Mouse (Mus musculus) monocyte, adult 5-6 weeks (primary cell): ENCODE measurements around the gene Vegfa. TPM values are rescaled to one million over a fixed set of nuclear protein-coding genes. Genes with fewer than 3 reads are reported as not detected.
"Not testable (repeated sequence)": the region's sequence is repeated elsewhere in the genome, so short reads cannot be mapped to it uniquely, and the experiment has no call there.

Source experiments
- ATAC-seq: fragments of 153-309, 156-312 bp; replicated peaks from 2 replicates; pipeline ENCODE4 v1.8.0; 2017; ENCODE audit warnings: mild to moderate bottlenecking; ENCODE audit not compliant: low TSS enrichment, insufficient number of reproducible peaks, severe bottlenecking, poor library complexity, low FRiP score
- total RNA-seq: library from RNA; stranded (forward); fragments of 200-1000, 200-491, 200-594 nt; gene quantifications from 3 replicates; pipeline ENCODE4 v1.2.3, GENCODE M21; 2017

Vegfa gene
- total RNA-seq, 1 experiment from 2014 or later, result 24.3 TPM

- ATAC-seq, result 0 out of 2 replicates have a peak, but pooled peaks have one; percentile 40
Observed at GRCm38 (mm10) chr17:46013549-46013948, 18.6 kb downstream of the Vegfa start.

GRCm38 (mm10) chr17:46012211-46012610, 20.0 kb downstream of the Vegfa start:
- no peak for ATAC-seq

DNA sequence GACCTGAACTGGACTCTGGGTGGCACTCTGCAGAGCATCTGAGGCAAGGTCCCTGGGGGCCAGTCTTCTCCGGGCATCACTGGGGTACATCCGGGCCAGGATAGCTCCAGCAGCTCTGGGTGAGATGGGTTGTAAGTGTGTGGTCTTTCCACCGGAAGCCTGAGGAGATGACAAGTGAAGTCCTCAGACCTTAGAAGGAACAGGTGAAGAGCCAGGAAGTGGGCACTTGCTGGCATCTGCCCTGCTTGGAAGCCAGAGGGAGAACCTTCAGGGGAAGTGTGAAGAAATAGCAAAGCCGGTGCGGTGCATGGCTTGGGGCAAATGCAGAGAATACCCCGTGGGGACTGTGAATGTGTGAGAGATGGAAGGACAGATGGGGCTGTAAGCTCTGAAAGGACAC, 21.7 kb downstream of the Vegfa start:
- ATAC-seq, result no peak

GRCm38 (mm10) chr17:46009182-46009581, 23.0 kb downstream of the Vegfa start:
- ATAC-seq, result no peak

DNA sequence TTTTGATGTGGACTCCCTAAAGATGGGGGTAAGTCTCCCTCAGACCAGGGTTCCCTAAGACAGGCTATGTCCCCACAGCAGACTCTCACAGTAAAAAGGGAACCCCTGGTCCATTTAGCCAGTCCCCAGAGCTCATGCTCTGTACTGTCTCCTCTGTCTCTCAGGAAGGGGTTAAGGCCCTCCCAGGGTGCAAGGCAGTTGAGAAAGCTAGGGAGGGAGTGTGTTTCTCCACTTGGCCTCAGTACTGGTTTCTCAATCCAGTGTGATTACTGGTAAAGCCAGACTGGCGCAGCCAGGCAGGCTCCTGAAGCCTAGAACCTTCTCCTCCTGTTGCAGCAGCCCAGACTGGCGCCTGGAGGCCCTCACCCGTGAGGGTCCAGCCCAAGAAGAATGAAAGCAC, 26.7 kb downstream of the Vegfa start:
- ATAC-seq, result no peak

- no peak for ATAC-seq
Observed at GRCm38 (mm10) chr17:46004482-46004881, 27.7 kb downstream of the Vegfa start.

- ATAC-seq, result no peak
Observed at GRCm38 (mm10) chr17:46003717-46004481, 28.3 kb downstream of the Vegfa start.

DNA sequence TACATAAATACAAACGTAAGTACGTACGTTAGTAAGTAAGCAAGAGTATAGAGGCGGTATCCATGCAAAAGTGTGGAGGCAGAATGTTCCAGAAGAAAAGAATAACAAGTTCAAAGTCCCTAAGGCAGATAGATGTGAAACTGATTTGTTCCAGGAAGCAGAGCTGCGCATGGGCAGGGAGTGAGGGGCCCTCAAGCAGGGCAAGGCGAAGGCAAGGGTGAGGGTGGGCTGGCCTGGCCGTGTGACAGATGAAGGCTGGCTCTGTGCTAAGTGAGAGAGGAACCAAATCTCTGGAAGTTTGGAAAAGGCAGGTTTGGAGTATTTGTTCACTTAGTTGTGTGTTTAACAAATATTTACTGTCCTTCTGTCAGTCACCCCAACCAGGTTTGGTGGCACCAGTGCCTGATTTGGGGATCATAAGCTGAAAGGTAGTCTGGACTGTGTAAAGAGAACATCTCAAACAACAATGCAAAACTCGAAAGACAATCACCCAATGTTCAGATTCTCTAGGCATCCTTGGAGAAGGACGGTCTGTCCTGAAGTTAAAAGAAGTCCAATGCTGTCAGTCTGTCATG, 32.7 kb downstream of the Vegfa start:
- no peak for ATAC-seq

GRCm38 (mm10) chr17:45998363-45998762, 33.8 kb downstream of the Vegfa start:
- no peak for ATAC-seq

GRCm38 (mm10) chr17:45996921-45997444, 35.2 kb downstream of the Vegfa start:
- no peak for ATAC-seq

DNA sequence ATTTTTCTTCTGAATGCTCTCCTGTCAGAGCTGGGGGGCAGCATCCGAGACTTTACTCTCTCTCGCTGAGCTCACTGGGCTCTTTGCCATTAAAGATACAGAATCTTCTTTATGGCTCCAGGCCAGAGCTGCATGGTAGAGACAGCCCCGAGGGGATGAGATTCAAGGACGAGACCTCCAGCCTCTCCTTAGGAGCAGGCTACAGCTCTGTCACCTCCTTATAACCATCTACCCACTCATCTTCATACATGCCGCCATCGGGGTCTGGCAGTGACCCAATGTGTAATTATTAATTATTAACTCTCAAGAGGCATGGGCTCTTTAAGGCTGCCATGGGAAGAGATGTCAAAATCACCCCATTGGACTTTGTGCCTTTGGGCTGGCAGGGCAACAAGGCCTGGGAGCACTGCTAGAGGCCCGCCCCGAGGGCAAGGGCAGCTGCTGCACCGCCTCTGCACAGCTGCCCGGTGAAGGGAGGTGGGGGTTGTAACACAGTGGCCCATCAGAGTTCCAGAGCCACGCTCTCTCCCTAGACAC, 37.8 kb downstream of the Vegfa start:
- no peak for ATAC-seq

DNA sequence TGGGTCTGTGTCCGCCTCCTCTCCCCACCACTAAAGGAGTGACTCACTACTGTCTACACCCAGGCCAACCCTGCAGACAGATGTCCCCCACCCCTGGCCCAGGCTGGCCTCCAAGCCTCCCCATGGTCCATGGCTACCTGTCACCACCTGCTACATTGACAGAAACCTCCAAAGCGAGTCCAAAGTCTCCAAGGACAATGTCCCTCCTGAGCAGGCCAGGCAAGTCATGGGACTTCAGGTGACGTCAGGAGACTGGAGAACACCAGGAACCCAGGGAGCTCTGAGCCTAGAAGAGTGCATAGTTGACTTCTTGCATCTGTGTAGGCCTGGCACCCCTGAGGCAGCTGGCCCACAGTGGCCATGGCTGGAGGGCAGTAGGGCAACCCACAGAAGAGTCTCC, 45.3 kb downstream of the Vegfa start:
- no peak for ATAC-seq

- ATAC-seq, result no peak
Observed at GRCm38 (mm10) chr17:45986374-45986773, 45.8 kb downstream of the Vegfa start.

DNA sequence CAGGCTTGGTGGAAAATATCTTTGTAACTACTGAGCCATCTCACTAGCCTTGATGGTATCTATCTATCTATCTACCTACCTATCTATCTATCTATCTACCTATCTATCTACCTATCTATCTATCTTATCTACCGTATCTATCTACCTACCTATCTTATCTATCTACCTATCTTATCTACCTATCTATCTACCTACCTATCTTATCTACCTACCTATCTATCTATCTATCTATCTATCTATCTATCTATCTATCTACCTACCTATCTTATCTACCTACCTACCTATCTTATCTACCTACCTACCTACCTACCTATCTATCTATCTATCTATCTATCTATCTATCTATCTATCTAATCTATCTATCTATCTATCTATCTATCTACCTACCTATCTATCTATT, 49.0 kb downstream of the Vegfa start:
- not testable (repeated sequence) for ATAC-seq

GRCm38 (mm10) chr17:45981841-45982240, 50.3 kb downstream of the Vegfa start:
- ATAC-seq, result no peak

DNA sequence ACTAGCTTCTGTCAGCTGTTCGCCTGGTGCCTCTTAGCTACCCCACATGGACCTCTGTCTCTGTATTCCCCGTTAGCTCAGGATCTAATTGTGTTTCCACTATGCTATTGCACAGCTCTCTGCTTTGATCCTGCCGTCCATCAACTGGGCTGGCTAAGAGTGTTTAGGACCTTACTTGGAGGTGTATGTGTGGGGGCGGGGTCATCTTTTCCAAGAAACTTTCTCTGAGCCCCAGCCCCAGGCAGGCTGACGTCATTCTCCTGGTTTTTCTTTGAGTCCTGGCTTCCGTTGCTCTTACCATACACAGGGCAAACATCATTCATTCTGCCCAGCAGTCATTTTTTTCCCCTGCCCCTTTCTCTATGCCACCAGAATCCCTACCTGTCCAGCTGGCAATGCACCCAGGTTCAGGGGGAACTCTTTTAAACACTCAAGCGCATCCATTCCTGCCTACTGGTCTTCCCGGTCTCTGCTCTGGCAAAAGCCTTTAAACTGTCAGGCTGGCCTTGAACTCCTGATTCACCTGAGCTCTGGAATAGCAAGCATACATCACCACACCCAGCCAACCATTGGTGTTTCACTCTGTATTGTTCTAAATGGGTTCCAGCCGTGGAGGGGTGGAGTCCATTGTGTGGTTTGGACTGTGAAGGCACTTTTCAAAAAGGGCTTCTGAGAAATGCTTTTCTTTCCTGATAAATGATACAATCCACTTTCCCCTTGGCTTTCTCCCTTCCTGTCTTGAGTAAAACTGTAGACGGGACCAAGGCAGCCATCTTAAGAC, 53.0 kb downstream of the Vegfa start:
- no peak for ATAC-seq

GRCm38 (mm10) chr17:45974461-45974860, 57.7 kb downstream of the Vegfa start:
- no peak for ATAC-seq

DNA sequence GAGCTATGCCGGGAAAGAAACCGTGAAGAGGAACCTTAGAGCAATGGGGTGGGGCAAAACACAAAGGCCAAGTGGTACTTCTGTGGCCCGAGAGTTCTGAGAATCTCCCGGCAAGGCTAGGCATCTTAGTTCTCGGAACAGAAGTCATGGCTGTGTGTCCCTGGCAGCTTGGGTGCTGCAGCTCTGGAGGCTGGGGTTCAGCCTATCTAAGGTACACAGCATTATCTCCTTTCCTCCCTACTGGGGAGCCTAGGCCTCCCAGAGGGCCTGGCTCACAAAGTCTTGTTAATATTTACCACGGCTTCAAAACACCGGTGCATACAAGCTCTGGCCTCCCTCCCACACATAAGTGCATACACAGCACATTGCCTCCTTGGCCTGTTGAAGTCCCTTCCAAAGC, 59.0 kb downstream of the Vegfa start:
- ATAC-seq, result no peak

DNA sequence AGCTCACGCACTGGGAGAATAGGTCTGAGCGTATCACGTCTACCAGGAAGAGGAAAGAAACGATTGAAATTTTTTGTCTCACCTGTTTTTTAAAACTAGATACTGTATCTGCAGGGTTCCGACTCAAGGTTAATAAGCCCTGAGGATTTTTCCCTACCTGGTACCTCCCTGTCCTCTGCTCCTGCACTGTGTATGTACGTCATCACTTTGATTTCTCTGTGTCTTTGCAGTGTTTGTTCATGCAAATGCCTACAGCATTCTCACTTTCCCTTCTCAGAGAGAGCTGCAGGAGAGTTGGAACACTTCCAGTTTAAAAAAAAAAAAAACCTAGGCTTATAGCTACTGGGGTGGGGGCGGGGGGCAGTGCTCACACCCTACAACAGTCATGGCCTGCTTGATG, 59.8 kb downstream of the Vegfa start:
- ATAC-seq, result no peak
